Mouse (Mus musculus) CD4-positive, CD25-positive, alpha-beta regulatory T cell, adult 2 months (primary cell): ENCODE data around the gene Zfp991.
"Not testable (repeated sequence)": the region's sequence is repeated elsewhere in the genome, so short reads cannot be mapped to it uniquely, and the experiment has no call there.

Source experiments
- DNase-seq: peaks from one replicate; pipeline ENCODE4 v3.0.0-alpha.2; 2012; ENCODE audit warnings: low read depth, low spot score

Gene Zfp991

DNA sequence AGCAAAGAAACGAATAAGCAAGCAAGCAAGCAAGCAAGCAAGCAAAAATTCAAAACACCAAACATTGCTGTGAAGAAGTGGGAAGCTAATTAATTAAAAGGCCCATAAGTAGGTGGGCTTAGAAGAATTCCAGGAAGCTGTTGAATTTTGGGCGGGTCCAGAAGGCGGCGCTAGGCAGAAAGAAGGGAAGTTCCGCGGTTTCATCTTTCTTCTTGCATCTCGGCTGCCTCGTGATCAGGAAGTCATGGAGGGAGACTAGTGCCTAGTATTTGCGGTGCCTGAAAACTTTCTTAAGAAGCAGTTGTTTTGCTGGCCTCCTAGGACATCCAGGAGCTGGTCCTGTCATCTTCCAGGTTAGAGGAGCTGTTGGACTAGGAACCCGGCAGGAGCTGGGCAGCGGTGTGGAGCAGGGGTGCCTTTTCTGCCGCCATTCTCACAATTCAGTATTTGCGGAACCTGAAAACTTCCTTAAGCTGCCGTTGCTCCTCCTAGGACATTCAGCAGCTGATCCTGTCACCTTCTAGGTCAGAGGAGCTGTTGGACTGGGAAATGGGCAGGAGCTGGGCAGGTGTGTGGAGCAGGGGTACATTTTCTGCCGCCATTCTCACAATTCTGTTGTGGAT is at the start of gene Zfp991:
Gene Zfp991, plus strand, starts transcription at position 202 of the 623 bp plus-strand sequence.
- DNase-seq = not testable (repeated sequence)

DNA sequence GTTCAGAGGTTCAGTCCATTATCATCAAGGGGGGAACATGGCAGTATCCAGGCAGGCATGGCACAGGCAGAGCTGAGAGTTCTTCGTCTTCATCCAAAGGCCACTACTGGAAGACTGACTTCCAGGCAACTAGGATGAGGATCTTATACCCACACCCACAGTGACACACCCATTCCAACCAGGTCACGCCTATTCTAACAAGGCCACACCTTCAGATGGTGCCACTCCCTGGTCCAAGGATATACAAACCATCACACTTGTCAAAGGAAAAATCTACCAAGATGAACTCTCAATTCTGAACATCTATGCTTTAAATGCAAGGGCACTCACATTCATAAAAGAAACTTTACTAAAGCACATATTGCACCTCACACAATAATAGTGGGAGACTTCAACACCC is 36.2 kb upstream of the Zfp991 start:
- DNase-seq = not testable (repeated sequence)

- DNase-seq = not testable (repeated sequence)
Observed at GRCm38 (mm10) chr4:147101666-147102626, 29.9 kb upstream of the Zfp991 start.

- not testable (repeated sequence) for DNase-seq
Observed at GRCm38 (mm10) chr4:147103814-147104213, 28.0 kb upstream of the Zfp991 start.

- not testable (repeated sequence) for DNase-seq
Observed at GRCm38 (mm10) chr4:147117839-147118238, 14.0 kb upstream of the Zfp991 start.

- not testable (repeated sequence) for DNase-seq
Observed at GRCm38 (mm10) chr4:147122286-147122685, 9.6 kb upstream of the Zfp991 start.

DNA sequence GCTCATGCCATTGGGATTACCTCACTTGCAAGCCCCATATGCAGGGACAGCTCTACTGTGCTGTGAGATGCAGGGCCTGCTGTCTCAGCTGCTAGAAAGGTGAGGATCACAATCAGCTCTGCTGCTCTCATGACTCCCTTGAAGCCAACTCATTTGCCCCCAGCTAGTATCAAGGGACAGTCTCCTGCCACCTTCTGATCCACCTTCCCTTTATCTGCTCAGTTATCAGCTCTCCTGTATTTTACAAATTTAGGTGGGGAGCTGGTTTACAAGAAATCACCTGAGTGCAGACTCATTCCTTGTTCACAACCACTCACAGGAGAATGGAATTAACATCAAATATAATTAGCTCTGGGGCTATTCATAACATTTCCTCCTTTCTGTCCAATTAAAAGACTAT is 8.0 kb upstream of the Zfp991 start:
- DNase-seq = not testable (repeated sequence)

DNA sequence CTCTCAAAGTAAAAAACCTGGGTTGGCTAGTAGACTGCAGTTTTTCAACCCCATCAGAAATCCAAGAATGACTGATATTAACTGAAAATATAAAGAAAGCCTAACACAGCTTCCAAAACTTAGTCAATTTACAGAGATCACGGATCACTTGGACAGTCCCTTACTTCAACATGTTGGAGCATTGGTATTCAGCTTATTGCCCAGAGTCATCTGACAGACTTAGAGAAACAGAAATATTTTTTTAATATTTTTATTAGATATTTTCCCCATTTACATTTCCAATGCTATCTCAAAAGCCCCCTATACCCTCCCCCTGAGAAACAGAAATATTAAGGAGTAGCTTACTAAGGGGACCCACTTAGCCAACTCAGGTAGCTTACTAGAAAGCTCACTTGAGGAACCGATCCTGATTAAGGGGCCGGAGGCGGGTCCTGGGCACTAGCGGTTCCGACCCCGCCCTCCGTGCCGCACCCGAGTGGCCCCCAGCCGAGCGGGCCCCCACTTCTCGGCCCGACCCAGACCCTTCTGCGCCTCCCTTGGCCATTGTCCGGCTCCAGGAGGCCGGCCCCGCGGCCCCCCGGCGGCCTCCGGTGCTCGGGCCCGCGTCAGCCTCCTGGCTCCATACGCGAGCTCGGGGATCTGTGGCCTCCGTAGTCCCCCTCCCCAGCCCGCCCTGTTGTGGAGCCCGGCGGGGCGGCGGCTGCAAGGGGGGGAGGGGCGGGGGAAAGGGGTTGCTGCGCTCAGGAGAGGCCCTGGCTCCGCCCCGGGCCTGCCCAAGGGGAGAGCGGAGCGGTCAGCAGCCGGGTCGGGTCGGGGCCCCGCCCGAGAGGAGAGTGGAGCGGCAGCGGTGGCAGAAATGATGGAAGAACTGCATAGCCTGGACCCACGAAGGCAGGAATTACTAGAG is 7.2 kb upstream of the Zfp991 start:
- not testable (repeated sequence) for DNase-seq

DNA sequence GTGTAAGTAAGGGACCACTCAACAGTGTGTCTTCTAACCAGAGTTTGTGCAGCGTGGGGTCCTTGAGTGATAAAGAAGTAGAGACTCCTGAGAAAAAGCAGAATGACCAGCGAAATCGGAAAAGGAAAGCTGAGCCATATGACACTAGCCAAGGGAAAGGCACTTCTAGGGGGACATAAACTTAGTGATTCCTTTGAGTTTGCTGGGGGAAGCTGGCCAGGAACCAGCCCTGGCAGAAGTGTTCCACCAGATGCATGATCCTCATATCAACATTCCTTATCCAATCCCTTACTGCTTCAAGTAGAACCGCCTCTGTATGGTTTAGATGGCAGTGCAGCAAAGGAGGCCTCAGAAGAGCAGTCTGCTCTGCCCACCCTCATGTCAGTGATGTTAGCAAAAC is 6.5 kb upstream of the Zfp991 start:
- not testable (repeated sequence) for DNase-seq

- DNase-seq = not testable (repeated sequence)
Observed at GRCm38 (mm10) chr4:147125870-147126269, 6.0 kb upstream of the Zfp991 start.

DNA sequence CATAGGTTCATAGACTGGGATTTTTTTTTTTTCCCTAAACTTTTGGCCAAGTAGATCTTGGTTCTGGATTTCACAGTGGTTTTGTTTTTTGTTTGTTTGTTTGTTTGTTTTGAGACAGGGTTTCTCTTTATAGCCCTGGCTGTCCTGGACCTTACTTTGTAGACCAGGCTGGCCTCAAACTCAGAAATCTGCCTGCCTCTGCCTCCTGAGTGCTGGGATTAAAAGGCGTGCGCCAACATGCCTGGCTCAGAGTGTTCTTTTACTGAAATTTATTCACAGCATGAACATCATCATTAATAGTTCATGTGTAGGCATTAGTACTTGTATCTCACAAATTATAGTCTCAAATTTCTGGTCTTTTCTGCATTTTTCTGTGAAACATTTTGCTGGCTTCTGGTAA is 5.4 kb upstream of the Zfp991 start:
- not testable (repeated sequence) for DNase-seq

- not testable (repeated sequence) for DNase-seq
Observed at GRCm38 (mm10) chr4:147127137-147127536, 4.7 kb upstream of the Zfp991 start.

GRCm38 (mm10) chr4:147128152-147128551 is 3.7 kb upstream of the Zfp991 start:
- DNase-seq = not testable (repeated sequence)

- peak; percentile 1 for DNase-seq
Observed at GRCm38 (mm10) chr4:147133596-147133995, 1.8 kb downstream of the Zfp991 start.

- DNase-seq = not testable (repeated sequence)
Observed at GRCm38 (mm10) chr4:147141757-147142156, 9.9 kb downstream of the Zfp991 start.

- DNase-seq = not testable (repeated sequence)
Observed at GRCm38 (mm10) chr4:147165282-147165681, 33.4 kb downstream of the Zfp991 start.

- not testable (repeated sequence) for DNase-seq
Observed at GRCm38 (mm10) chr4:147170547-147170946, 38.7 kb downstream of the Zfp991 start.

DNA sequence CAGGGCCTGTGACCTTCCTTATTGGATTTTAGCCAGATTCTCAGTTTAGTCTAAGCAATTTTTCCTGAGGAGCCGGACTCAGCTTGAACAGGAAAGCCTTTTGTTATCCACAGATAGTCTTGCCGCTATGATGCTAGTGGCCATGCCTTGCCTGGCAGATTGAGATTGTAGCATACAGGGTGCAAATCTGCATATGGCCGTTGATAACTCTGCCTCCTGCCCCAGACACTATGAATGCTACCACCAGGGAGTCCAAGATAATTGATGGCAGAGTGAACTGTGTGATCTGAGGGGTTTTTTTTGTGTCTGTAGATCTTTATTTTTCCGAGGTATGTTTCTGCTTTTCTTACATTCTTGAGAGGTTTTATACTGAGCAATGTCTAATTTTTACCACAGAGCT is 39.7 kb downstream of the Zfp991 start:
- DNase-seq = not testable (repeated sequence)

DNA sequence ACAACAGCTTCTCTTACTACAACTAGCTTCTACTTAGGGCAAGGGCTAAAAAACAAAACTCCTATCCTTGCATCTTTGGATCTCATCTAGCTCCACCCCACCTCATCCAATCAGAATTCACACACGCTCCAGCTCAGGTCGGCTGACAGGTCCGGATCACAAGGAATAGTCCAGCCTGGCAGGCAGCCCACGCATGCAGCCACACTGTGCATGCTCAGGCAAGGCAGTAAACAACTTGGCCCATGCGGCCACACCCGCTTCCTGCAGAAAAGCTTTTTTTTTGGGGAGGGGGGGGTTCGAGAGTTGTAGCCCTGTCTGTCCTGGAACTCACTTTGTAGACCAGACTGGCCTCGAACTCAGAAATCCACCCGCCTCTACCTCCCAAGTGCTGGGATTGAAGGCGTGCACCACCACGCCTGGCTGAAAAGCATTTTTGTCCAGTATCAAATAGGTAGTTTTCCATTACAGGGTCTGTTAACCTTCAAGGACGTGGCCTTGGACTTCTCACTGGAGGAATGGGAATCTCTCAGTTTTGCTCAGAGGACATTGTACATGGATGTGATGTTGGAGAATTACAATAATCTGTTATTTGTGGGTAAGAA is 44.5 kb downstream of the Zfp991 start:
- not testable (repeated sequence) for DNase-seq

DNA sequence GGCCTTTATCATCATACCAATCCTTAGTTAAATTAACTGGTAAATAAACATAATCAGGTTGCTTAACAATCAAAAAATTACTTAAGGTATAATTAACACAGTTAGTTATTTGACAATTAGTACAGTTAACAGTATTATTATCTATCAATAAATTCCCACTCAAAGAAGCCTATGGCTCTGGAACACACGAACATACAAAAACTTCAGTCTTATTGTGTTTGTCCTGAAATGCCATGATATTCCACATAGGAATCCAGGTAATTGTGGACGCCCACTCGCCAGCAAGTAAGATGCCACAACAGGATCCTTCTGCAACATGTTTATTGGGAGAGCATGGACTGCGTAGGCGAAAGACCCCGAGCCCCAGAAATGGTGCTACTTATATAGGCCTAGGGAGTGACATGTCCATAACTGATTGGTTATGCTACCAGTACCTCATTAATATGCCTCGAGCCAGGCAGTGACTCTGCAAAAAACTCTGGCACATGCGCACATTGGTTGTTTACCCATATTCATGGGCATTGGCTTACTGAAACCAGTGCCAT is 49.4 kb downstream of the Zfp991 start:
- not testable (repeated sequence) for DNase-seq
